Mouse (Mus musculus): ENCODE measurements around the gene Hnrnpa0. TPM values are rescaled to one million over a fixed set of nuclear protein-coding genes. Genes with fewer than 3 reads are reported as not detected.

The Hnrnpa0 gene
- polyA plus RNA-seq, 1 experiment from 2014 or later, result 24.6 TPM

DNA sequence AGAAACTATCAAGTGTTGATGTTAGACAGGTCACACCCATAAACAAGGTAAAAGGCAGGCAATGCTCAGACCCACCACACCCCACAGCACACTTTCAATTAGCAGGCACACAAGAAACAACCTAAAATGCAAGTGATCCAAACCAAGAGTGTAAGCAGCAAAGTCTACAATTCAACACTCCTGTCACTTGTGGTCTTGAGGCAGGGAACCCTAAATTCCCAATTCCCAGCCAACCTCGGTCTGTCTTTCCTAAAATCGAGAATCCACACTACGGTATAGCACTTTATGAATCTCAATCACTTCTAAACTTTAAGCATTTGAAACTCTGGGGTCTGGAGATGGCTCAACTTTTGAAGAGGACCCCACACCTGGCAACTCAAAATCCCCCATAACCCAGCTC lies 4.1 kb downstream of the Hnrnpa0 start:
- TF ChIP-seq EP300 (optimal IDR thresholded peaks at IDR 0.05) (no peak), CTCF (IDR thresholded peaks at IDR 0.05; ENCODE audit: low read depth) (no peak)
- no peak overlapping the region for H3K4me2 ChIP-seq (replicated peaks; ENCODE audit: low read depth)
- WGBS, result 76% methylated on average over 3 of the region's 3 CpGs
- H3K27ac ChIP-seq (replicated peaks), result no peak overlapping the region
- H3K9me3 ChIP-seq (ENCODE audit: control insufficient read depth, low read length), result no peaks in the 10 kb centered on the region
- H3K27me3 ChIP-seq (ENCODE audit: control insufficient read depth, insufficient read depth, low read length), result no peaks in the 10 kb centered on the region
- no peaks in the 10 kb centered on the region for H3K36me3 ChIP-seq (ENCODE audit: control insufficient read depth, insufficient read depth, low read length)
- H3K9ac ChIP-seq (ENCODE audit: low read length), result no peak overlapping the region
- no peak for ATAC-seq (ENCODE audit: low FRiP score, low TSS enrichment)
- no peak for DNase-seq (ENCODE audit: low spot score)
- no peaks in the 10 kb centered on the region; the same call in 1 of the 2 replicates for H3K4me1 ChIP-seq (replicated peaks; ENCODE audit: control insufficient read depth, insufficient read depth)
- H3K4me3 ChIP-seq (ENCODE audit: low read depth, low read length), result no peak overlapping the region

DNA sequence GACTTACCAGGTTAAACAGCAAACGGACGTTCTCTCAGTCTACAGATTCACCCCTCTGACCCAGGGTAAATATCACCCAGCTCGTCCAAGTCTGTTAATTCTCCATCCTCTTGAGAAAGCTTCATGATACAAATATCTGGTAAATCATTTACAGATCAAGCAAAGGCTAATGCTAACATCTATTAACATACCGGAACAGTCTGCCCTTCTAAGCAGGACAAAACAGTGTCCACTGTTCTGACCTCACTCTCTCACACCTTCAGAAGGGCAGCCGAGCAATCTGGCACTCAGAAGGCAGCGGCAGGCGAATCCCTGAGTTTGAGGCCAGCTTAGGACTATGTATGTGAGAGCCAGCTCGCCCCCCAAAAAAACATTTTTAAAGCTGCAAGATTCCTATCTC lies 5.0 kb downstream of the Hnrnpa0 start:
- DNase-seq (ENCODE audit: low spot score) (no peak), ATAC-seq (ENCODE audit: low FRiP score, low TSS enrichment) (peak; percentile 16; the same call in 1 of the 2 replicates)
- Histone ChIP-seq H3K9me3 (ENCODE audit: control insufficient read depth, low read length) (no peaks in the 10 kb centered on the region), H3K27me3 (ENCODE audit: control insufficient read depth, insufficient read depth, low read length) (no peaks in the 10 kb centered on the region), H3K9ac (ENCODE audit: low read length) (no peak overlapping the region), H3K4me1 (replicated peaks; ENCODE audit: control insufficient read depth, insufficient read depth) (no peaks in the 10 kb centered on the region; the same call in 1 of the 2 replicates), H3K4me3 (ENCODE audit: low read depth, low read length) (no peak overlapping the region), H3K36me3 (ENCODE audit: control insufficient read depth, insufficient read depth, low read length) (no peaks in the 10 kb centered on the region), H3K27ac (replicated peaks) (no peak overlapping the region), H3K4me2 (replicated peaks; ENCODE audit: low read depth) (no peak overlapping the region)
- TF ChIP-seq EP300 (optimal IDR thresholded peaks at IDR 0.05) (no peak), CTCF (IDR thresholded peaks at IDR 0.05; ENCODE audit: low read depth) (no peak)
- 36% methylated on average over 8 of the region's 8 CpGs for WGBS

DNA sequence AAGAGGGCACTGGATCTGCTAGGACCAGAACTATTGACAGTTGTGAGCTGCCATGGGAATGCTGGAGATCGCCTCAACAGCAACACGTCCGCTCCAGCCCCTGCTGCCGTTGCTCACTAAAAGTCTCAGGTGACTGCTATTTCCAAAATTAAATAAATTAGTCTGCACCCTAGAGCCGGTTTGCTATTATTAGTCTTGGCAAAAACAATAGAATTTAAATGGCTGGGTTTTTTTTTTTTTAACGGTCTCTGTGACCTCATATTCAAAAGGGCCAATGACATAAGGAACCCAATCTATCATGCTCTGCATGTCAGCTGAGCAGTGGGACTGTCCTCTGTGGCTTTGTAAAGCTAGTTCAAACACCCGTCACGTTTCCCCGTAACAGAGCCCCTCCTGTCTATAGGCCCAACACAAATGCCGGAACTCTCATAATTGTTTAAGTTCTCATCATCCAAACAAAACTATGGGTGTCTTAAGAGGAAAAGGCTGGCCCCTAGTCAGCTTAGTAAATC lies 5.5 kb downstream of the Hnrnpa0 start:
- no peak overlapping the region for H3K9ac ChIP-seq (ENCODE audit: low read length)
- no peak for TF ChIP-seq EP300 (optimal IDR thresholded peaks at IDR 0.05)
- TF ChIP-seq CTCF (IDR thresholded peaks at IDR 0.05; ENCODE audit: low read depth), result no peak
- ATAC-seq (ENCODE audit: low FRiP score, low TSS enrichment) (no peak), DNase-seq (ENCODE audit: low spot score) (no peak)
- H3K4me2 ChIP-seq (replicated peaks; ENCODE audit: low read depth), result no peak overlapping the region
- no peak overlapping the region for H3K27ac ChIP-seq (replicated peaks)
- no peaks in the 10 kb centered on the region for H3K9me3 ChIP-seq (ENCODE audit: control insufficient read depth, low read length)
- H3K36me3 ChIP-seq (ENCODE audit: control insufficient read depth, insufficient read depth, low read length), result no peaks in the 10 kb centered on the region
- H3K27me3 ChIP-seq (ENCODE audit: control insufficient read depth, insufficient read depth, low read length), result no peaks in the 10 kb centered on the region
- no peaks in the 10 kb centered on the region; the same call in 1 of the 2 replicates for H3K4me1 ChIP-seq (replicated peaks; ENCODE audit: control insufficient read depth, insufficient read depth)
- no peak overlapping the region for H3K4me3 ChIP-seq (ENCODE audit: low read depth, low read length)
- 39% methylated on average over 10 of the region's 10 CpGs for WGBS

- DNase-seq (ENCODE audit: low spot score) (peak; percentile 69), ATAC-seq (ENCODE audit: low FRiP score, low TSS enrichment) (no peak)
- WGBS, result 62% methylated on average over 8 of the region's 8 CpGs
- no peak overlapping the region for H3K9ac ChIP-seq (ENCODE audit: low read length)
- no peak overlapping the region for H3K27ac ChIP-seq (replicated peaks)
- H3K4me3 ChIP-seq (ENCODE audit: low read depth, low read length), result no peak overlapping the region
- H3K9me3 ChIP-seq (ENCODE audit: control insufficient read depth, low read length), result no peaks in the 10 kb centered on the region
- no peaks in the 10 kb centered on the region for H3K4me1 ChIP-seq (replicated peaks; ENCODE audit: control insufficient read depth, insufficient read depth)
- no peaks in the 10 kb centered on the region for H3K36me3 ChIP-seq (ENCODE audit: control insufficient read depth, insufficient read depth, low read length)
- TF ChIP-seq CTCF (IDR thresholded peaks at IDR 0.05; ENCODE audit: low read depth) (peak; percentile 80), EP300 (optimal IDR thresholded peaks at IDR 0.05) (no peak)
- H3K4me2 ChIP-seq (replicated peaks; ENCODE audit: low read depth), result no peak overlapping the region
- no peaks in the 10 kb centered on the region for H3K27me3 ChIP-seq (ENCODE audit: control insufficient read depth, insufficient read depth, low read length)
Observed at GRCm38 (mm10) chr13:58117318-58118017, 10.9 kb downstream of the Hnrnpa0 start.

GRCm38 (mm10) chr13:58116801-58117200 lies 11.6 kb downstream of the Hnrnpa0 start:
- Histone ChIP-seq H3K9me3 (ENCODE audit: control insufficient read depth, low read length) (no peaks in the 10 kb centered on the region), H3K9ac (ENCODE audit: low read length) (no peak overlapping the region), H3K4me2 (replicated peaks; ENCODE audit: low read depth) (no peak overlapping the region), H3K36me3 (ENCODE audit: control insufficient read depth, insufficient read depth, low read length) (no peaks in the 10 kb centered on the region), H3K27me3 (ENCODE audit: control insufficient read depth, insufficient read depth, low read length) (no peaks in the 10 kb centered on the region), H3K4me1 (replicated peaks; ENCODE audit: control insufficient read depth, insufficient read depth) (no peaks in the 10 kb centered on the region), H3K27ac (replicated peaks) (no peak overlapping the region), H3K4me3 (ENCODE audit: low read depth, low read length) (no peak overlapping the region)
- no peak for ATAC-seq (ENCODE audit: low FRiP score, low TSS enrichment)
- DNase-seq (ENCODE audit: low spot score), result no peak
- WGBS, result 59% methylated on average over 2 of the region's 2 CpGs
- TF ChIP-seq CTCF (IDR thresholded peaks at IDR 0.05; ENCODE audit: low read depth) (no peak), EP300 (optimal IDR thresholded peaks at IDR 0.05) (no peak)

- no peaks in the 10 kb centered on the region for H3K4me1 ChIP-seq (replicated peaks; ENCODE audit: control insufficient read depth, insufficient read depth)
- peak; percentile 79 for ATAC-seq (ENCODE audit: low FRiP score, low TSS enrichment)
- 16% methylated on average over 13 of the region's 13 CpGs for WGBS
Observed at GRCm38 (mm10) chr13:58115227-58115626, 13.1 kb downstream of the Hnrnpa0 start.

More at GRCm38 (mm10) chr13:58115227-58115626, 13.1 kb downstream of the Hnrnpa0 start:
- no peak overlapping the region for H3K27ac ChIP-seq (replicated peaks)
- no peak overlapping the region; the same call in 1 of the 2 replicates for H3K4me2 ChIP-seq (replicated peaks; ENCODE audit: low read depth)
- H3K9ac ChIP-seq (ENCODE audit: low read length), result no peak overlapping the region
- no peaks in the 10 kb centered on the region for H3K27me3 ChIP-seq (ENCODE audit: control insufficient read depth, insufficient read depth, low read length)
- peak; percentile 61 for DNase-seq (ENCODE audit: low spot score)
- H3K36me3 ChIP-seq (ENCODE audit: control insufficient read depth, insufficient read depth, low read length), result no peaks in the 10 kb centered on the region
- TF ChIP-seq EP300 (optimal IDR thresholded peaks at IDR 0.05) (no peak), CTCF (IDR thresholded peaks at IDR 0.05; ENCODE audit: low read depth) (no peak)
- H3K9me3 ChIP-seq (ENCODE audit: control insufficient read depth, low read length), result no peaks in the 10 kb centered on the region
- no peak overlapping the region for H3K4me3 ChIP-seq (ENCODE audit: low read depth, low read length)

Measured in stomach, postnatal 0 days (tissue).